Mouse (Mus musculus): ENCODE measurements at regions not wholly inside any gene's neighbourhood (a gene's known extent, or its start where the extent isn't known, plus 50 kb on each side); places are given as distances from the start of the nearest gene placed in this dataset.

GRCm38 (mm10) chr19:53459407-53459788 is 69.0 kb upstream of the Smndc1 start:
- H3K4me1 ChIP-seq (ENCODE audit: control insufficient read depth in 1 of 2, insufficient read depth in 2 of 2, low read length in 2 of 2), result peaks cover 5 to 14% of the 10 kb centered on the region in 2 experiments
- no peak overlapping the region for H3K9ac ChIP-seq (ENCODE audit: control insufficient read depth, low read depth, low read length, poor library complexity, severe bottlenecking)

GRCm38 (mm10) chr19:53458770-53459406 is 68.5 kb upstream of the Smndc1 start:
- Histone ChIP-seq H3K4me3 (ENCODE audit: control insufficient read depth in 1 of 2, insufficient read depth in 1 of 2, low read depth in 2 of 2, low read length in 2 of 2) (no peak overlapping the region), H3K27ac (ENCODE audit: control insufficient read depth, low read depth, low read length) (no peak overlapping the region), H3K27me3 (ENCODE audit: control insufficient read depth in 1 of 2, insufficient read depth in 2 of 2, low read length in 2 of 2) (no peaks in the 10 kb centered on the region), H3K79me2 (ENCODE audit: control insufficient read depth, insufficient read depth, low read length, poor library complexity) (no peaks in the 10 kb centered on the region), H3K4me1 (ENCODE audit: control insufficient read depth in 1 of 2, insufficient read depth in 2 of 2, low read length in 2 of 2) (peaks cover under 1 to 9% of the 10 kb centered on the region in 2 experiments), H3K9ac (ENCODE audit: control insufficient read depth, low read depth, low read length, poor library complexity, severe bottlenecking) (no peak overlapping the region), H3K9me3 (replicated peaks; ENCODE audit: insufficient read depth, low read length) (no peaks in the 10 kb centered on the region), H3K36me3 (ENCODE audit: control insufficient read depth in 1 of 2, insufficient read depth in 2 of 2, low read length in 2 of 2) (peaks cover 0 to 3% of the 10 kb centered on the region in 2 experiments; a peak in 1 of 4 replicates)
- TF ChIP-seq MAZ (IDR thresholded peaks at IDR 0.05; ENCODE audit: low read depth, low read length) (no peak), ZC3H11A (IDR thresholded peaks at IDR 0.05; ENCODE audit: low read depth, low read length) (no peak), GABPA (IDR thresholded peaks at IDR 0.05; ENCODE audit: low read depth, low read length) (no peak), HCFC1 (IDR thresholded peaks at IDR 0.05; ENCODE audit: low read depth, low read length) (no peak), MXI1 (IDR thresholded peaks at IDR 0.05; ENCODE audit: low read depth, low read length) (no peak), MAFK (IDR thresholded peaks at IDR 0.05; ENCODE audit: borderline replicate concordance, low read depth, low read length) (no peak), MYB (IDR thresholded peaks at IDR 0.05; ENCODE audit: low read depth, low read length) (no peak), BHLHE40 (IDR thresholded peaks at IDR 0.05; ENCODE audit: borderline replicate concordance, low read depth, low read length) (no peak), CHD1 (IDR thresholded peaks at IDR 0.05; ENCODE audit: low read depth, low read length) (no peak), ETS1 (IDR thresholded peaks at IDR 0.05; ENCODE audit: low read depth, low read length) (no peak), SIN3A (IDR thresholded peaks at IDR 0.05; ENCODE audit: low read length) (no peak), KAT2A (conservative IDR thresholded peaks at IDR 0.05; ENCODE audit: low read depth, low read length) (no peak), POLR2A (IDR thresholded peaks at IDR 0.05; ENCODE audit: control insufficient read depth in 1 of 2, insufficient read depth in 1 of 2, low read depth in 1 of 2, low read length in 2 of 2, poor library complexity in 1 of 2) (no peak), TBP (IDR thresholded peaks at IDR 0.05; ENCODE audit: low read depth, low read length) (no peak), SMC3 (IDR thresholded peaks at IDR 0.05; ENCODE audit: low read depth, low read length) (no peak), ELF1 (IDR thresholded peaks at IDR 0.05; ENCODE audit: low read depth, low read length) (no peak), RCOR1 (IDR thresholded peaks at IDR 0.05; ENCODE audit: low read depth, low read length) (no peak), CHD2 (IDR thresholded peaks at IDR 0.05; ENCODE audit: low read length) (no peak), NRF1 (IDR thresholded peaks at IDR 0.05; ENCODE audit: insufficient read depth, low read depth, low read length, poor library complexity, severe bottlenecking) (no peak), JUND (IDR thresholded peaks at IDR 0.05; ENCODE audit: low read depth, low read length) (no peak)
- DNase-seq (ENCODE audit: low read depth, low spot score), result no peak

More at GRCm38 (mm10) chr19:53459407-53459788, 69.0 kb upstream of the Smndc1 start:
- no peak overlapping the region for H3K4me3 ChIP-seq (ENCODE audit: control insufficient read depth in 1 of 2, insufficient read depth in 1 of 2, low read depth in 2 of 2, low read length in 2 of 2)
- no peaks in the 10 kb centered on the region for H3K27me3 ChIP-seq (ENCODE audit: control insufficient read depth in 1 of 2, insufficient read depth in 2 of 2, low read length in 2 of 2)
- H3K27ac ChIP-seq (ENCODE audit: control insufficient read depth, low read depth, low read length), result no peak overlapping the region
- no peak for TF ChIP-seq POLR2AphosphoS5 (IDR thresholded peaks at IDR 0.05; ENCODE audit: borderline replicate concordance, low read depth, low read length)
- H3K9me3 ChIP-seq (replicated peaks; ENCODE audit: insufficient read depth, low read length), result no peaks in the 10 kb centered on the region
- peaks cover 0 to 8% of the 10 kb centered on the region in 2 experiments; a peak in 2 of 4 replicates for H3K36me3 ChIP-seq (ENCODE audit: control insufficient read depth in 1 of 2, insufficient read depth in 2 of 2, low read length in 2 of 2)
- DNase-seq (ENCODE audit: low read depth, low spot score), result no peak
- no peaks in the 10 kb centered on the region for H3K79me2 ChIP-seq (ENCODE audit: control insufficient read depth, insufficient read depth, low read length, poor library complexity)
